Mouse (Mus musculus): Measurements from ENCODE around the gene Gsto1.
"Not testable (repeated sequence)": the region's sequence is repeated elsewhere in the genome, so short reads cannot be mapped to it uniquely, and the experiment has no call there.

Gsto1 gene

GRCm38 (mm10) chr19:47854796-47855783, at the start of gene Gsto1:
Gene Gsto1 (plus strand): TSS chr19:47854970.
- in situ Hi-C loops (cut with MboI): no loop called here

- in situ Hi-C loops (cut with MboI): no loop called here
Observed at GRCm38 (mm10) chr19:47812091-47812490, 42.7 kb upstream of the Gsto1 start.

- in situ Hi-C loops (cut with MboI): no loop called here
Observed at GRCm38 (mm10) chr19:47814721-47815120, 40.0 kb upstream of the Gsto1 start.

GRCm38 (mm10) chr19:47817692-47818091, 37.1 kb upstream of the Gsto1 start:
- in situ Hi-C loops (cut with MboI): no loop called here

- in situ Hi-C loops (cut with MboI): loop anchor here (10.0 kb wide), 1 partner anchor 306 kb away; no protein-coding TSS in a partner anchor
Observed at GRCm38 (mm10) chr19:47820832-47821493, 33.8 kb upstream of the Gsto1 start.

- in situ Hi-C loops (cut with MboI): loop anchor here (10.0 kb wide), 1 partner anchor 307 kb away; no protein-coding TSS in a partner anchor
Observed at GRCm38 (mm10) chr19:47821494-47821872, 33.3 kb upstream of the Gsto1 start.

- in situ Hi-C loops (cut with MboI): loop anchor here (10.0 kb wide), 1 partner anchor 307 kb away; no protein-coding TSS in a partner anchor
Observed at GRCm38 (mm10) chr19:47822143-47822796, 32.5 kb upstream of the Gsto1 start.

- in situ Hi-C loops (cut with MboI): loop anchor here (10.0 kb wide), 1 partner anchor 309 kb away; no protein-coding TSS in a partner anchor
Observed at GRCm38 (mm10) chr19:47824026-47824425, 30.7 kb upstream of the Gsto1 start.

- in situ Hi-C loops (cut with MboI): loop anchor here (10.0 kb wide), 1 partner anchor 315 kb away; no protein-coding TSS in a partner anchor
Observed at GRCm38 (mm10) chr19:47829913-47830450, 24.8 kb upstream of the Gsto1 start.

- in situ Hi-C loops (cut with MboI): no loop called here
Observed at GRCm38 (mm10) chr19:47831111-47831510, 23.7 kb upstream of the Gsto1 start.

GRCm38 (mm10) chr19:47832316-47832715, 22.5 kb upstream of the Gsto1 start:
- in situ Hi-C loops (cut with MboI): no loop called here

GRCm38 (mm10) chr19:47834614-47835013, 20.2 kb upstream of the Gsto1 start:
- in situ Hi-C loops (cut with MboI): no loop called here

- in situ Hi-C loops (cut with MboI): no loop called here
Observed at GRCm38 (mm10) chr19:47835776-47836175, 19.0 kb upstream of the Gsto1 start.

- in situ Hi-C loops (cut with MboI): no loop called here
Observed at GRCm38 (mm10) chr19:47836701-47837526, 17.9 kb upstream of the Gsto1 start.

- in situ Hi-C loops (cut with MboI): no loop called here
Observed at GRCm38 (mm10) chr19:47837527-47837901, 17.3 kb upstream of the Gsto1 start.

GRCm38 (mm10) chr19:47841234-47841633, 13.5 kb upstream of the Gsto1 start:
- in situ Hi-C loops (cut with MboI): not testable (repeated sequence)

GRCm38 (mm10) chr19:47849735-47850134, 5.0 kb upstream of the Gsto1 start:
- in situ Hi-C loops (cut with MboI): no loop called here

GRCm38 (mm10) chr19:47852131-47852530, 2.6 kb upstream of the Gsto1 start:
- in situ Hi-C loops (cut with MboI): not testable (repeated sequence)

- in situ Hi-C loops (cut with MboI): no loop called here
Observed at GRCm38 (mm10) chr19:47853053-47853452, 1.7 kb upstream of the Gsto1 start.

- in situ Hi-C loops (cut with MboI): no loop called here
Observed at GRCm38 (mm10) chr19:47853951-47854795, 597 bp upstream of the Gsto1 start.
